Mouse (Mus musculus) embryo, embryonic 9.5 days (tissue): ENCODE results near the gene Suclg1.

ENCODE experiments used
- DNase-seq: peaks from one replicate; pipeline ENCODE4 v3.0.0-alpha.2; 2017; ENCODE audit errors: extremely low spot score

Suclg1 gene

GRCm38 (mm10) chr6:73249851-73250250 is 1.7 kb downstream of the Suclg1 start:
- DNase-seq, result no peak

- DNase-seq, result no peak
Observed at GRCm38 (mm10) chr6:73251336-73251735, 3.2 kb downstream of the Suclg1 start.

GRCm38 (mm10) chr6:73252396-73252795 is 4.2 kb downstream of the Suclg1 start:
- DNase-seq, result no peak

GRCm38 (mm10) chr6:73253006-73253405 is 4.8 kb downstream of the Suclg1 start:
- DNase-seq, result no peak

- DNase-seq, result no peak
Observed at GRCm38 (mm10) chr6:73253584-73253983, 5.4 kb downstream of the Suclg1 start.

GRCm38 (mm10) chr6:73254307-73255228 is 6.4 kb downstream of the Suclg1 start:
- DNase-seq, result no peak

GRCm38 (mm10) chr6:73257068-73257467 is 8.9 kb downstream of the Suclg1 start:
- DNase-seq, result no peak

GRCm38 (mm10) chr6:73260110-73260509 is 11.9 kb downstream of the Suclg1 start:
- DNase-seq, result no peak

- DNase-seq, result no peak
Observed at GRCm38 (mm10) chr6:73264801-73265200, 16.6 kb downstream of the Suclg1 start.

GRCm38 (mm10) chr6:73267738-73268311 is 19.6 kb downstream of the Suclg1 start:
- DNase-seq, result no peak

- DNase-seq, result no peak
Observed at GRCm38 (mm10) chr6:73269374-73269773, 21.2 kb downstream of the Suclg1 start.

- DNase-seq, result no peak
Observed at GRCm38 (mm10) chr6:73271546-73272091, 23.4 kb downstream of the Suclg1 start.

GRCm38 (mm10) chr6:73275002-73275401 is 26.8 kb downstream of the Suclg1 start:
- no peak for DNase-seq

GRCm38 (mm10) chr6:73279681-73280080 is 31.5 kb downstream of the Suclg1 start:
- DNase-seq, result no peak

GRCm38 (mm10) chr6:73280546-73281115 is 32.4 kb downstream of the Suclg1 start:
- DNase-seq, result no peak

- no peak for DNase-seq
Observed at GRCm38 (mm10) chr6:73286326-73286725, 38.1 kb downstream of the Suclg1 start.

GRCm38 (mm10) chr6:73306837-73307236 is 58.7 kb downstream of the Suclg1 start:
- DNase-seq, result no peak

- no peak for DNase-seq
Observed at GRCm38 (mm10) chr6:73308685-73309520, 60.7 kb downstream of the Suclg1 start.

- no peak for DNase-seq
Observed at GRCm38 (mm10) chr6:73311335-73311734, 63.2 kb downstream of the Suclg1 start.

- DNase-seq, result no peak
Observed at GRCm38 (mm10) chr6:73311786-73312185, 63.6 kb downstream of the Suclg1 start.

- peak; percentile 80 for DNase-seq
Observed at GRCm38 (mm10) chr6:73314923-73315603, 66.9 kb downstream of the Suclg1 start.
